Mouse (Mus musculus) heart, embryonic 11.5 days (tissue): ENCODE results near the gene Uevld. TPM values are rescaled to one million over a fixed set of nuclear protein-coding genes. Genes with fewer than 3 reads are reported as not detected.

ENCODE experiments used
- ATAC-seq: fragments of 200-750 bp; cut with Nextera tagmentation; replicated peaks from 2 replicates; pipeline ENCODE4 v1.8.0; 2017; ENCODE audit warnings: moderate library complexity; ENCODE audit not compliant: insufficient number of reproducible peaks, low FRiP score, low TSS enrichment
- H3K27ac ChIP-seq: fragments of 300-500 bp; sonication (generic); 2 replicates; pipeline ENCODE4 v1.5.1; 2014; ENCODE audit warnings: mild to moderate bottlenecking, low read depth, low read length
- H3K27me3 ChIP-seq: fragments of 300-500 bp; sonication (generic); 2 replicates; pipeline ENCODE4 v1.6.1; 2014; ENCODE audit warnings: mild to moderate bottlenecking, low read length, mixed read lengths; ENCODE audit not compliant: control insufficient read depth, insufficient read depth
- H3K36me3 ChIP-seq: fragments of 300-500 bp; sonication (generic); 2 replicates; pipeline ENCODE4 v1.6.1; 2014; ENCODE audit warnings: mild to moderate bottlenecking, low read length, moderate library complexity, mixed read lengths; ENCODE audit not compliant: control insufficient read depth, insufficient read depth
- H3K4me1 ChIP-seq: fragments of 300-500 bp; sonication (generic); 2 replicates; pipeline ENCODE4 v1.6.1; 2014; ENCODE audit warnings: low read length; ENCODE audit not compliant: control insufficient read depth, insufficient read depth
- H3K4me2 ChIP-seq: fragments of 300-500 bp; sonication (generic); 2 replicates; pipeline ENCODE4 v1.6.1; 2014; ENCODE audit warnings: mild to moderate bottlenecking, moderate library complexity
- H3K4me3 ChIP-seq: fragments of 300-500 bp; sonication (generic); 2 replicates; pipeline ENCODE4 v1.5.1; 2014; ENCODE audit warnings: low read depth, low read length
- H3K9ac ChIP-seq: fragments of 300-500 bp; sonication (generic); 2 replicates; pipeline ENCODE4 v1.6.1; 2014; ENCODE audit warnings: mild to moderate bottlenecking, low read depth, low read length, moderate library complexity
- H3K9me3 ChIP-seq: fragments of 300-500 bp; sonication (generic); replicated peaks from 2 replicates; pipeline ENCODE4 v1.6.1; 2016; ENCODE audit warnings: low read length; ENCODE audit not compliant: control insufficient read depth
- WGBS: fragments of 180-500 bp; shearing (Covaris S2); extraction: QIAGEN DNeasy Blood & Tissue Kit; methylation state at CpG from one replicate; pipeline ENCODE4 v1.1.7; 2014; ENCODE audit not compliant: insufficient replicate concordance; 5-methylcytosine and 5-hydroxymethylcytosine counted together
- polyA plus RNA-seq: library from polyadenylated mRNA; unstranded; fragments of >200 nt; fragmentation: Nextera tagmentation; extraction: Ambion mirVana; gene quantifications from 2 replicates; pipeline ENCODE4 v1.2.1, GENCODE M21; 2014

Uevld gene
- polyA plus RNA-seq, 1 experiment from 2014 or later, result 9.3 TPM

GRCm38 (mm10) chr7:46877255-46877654 is 81.1 kb downstream of the Uevld start:
- ATAC-seq, result no peak
- Histone ChIP-seq H3K27me3 (no peaks in the 10 kb centered on the region), H3K9me3 (no peaks in the 10 kb centered on the region), H3K36me3 (no peaks in the 10 kb centered on the region), H3K4me2 (no peak overlapping the region), H3K4me3 (no peak overlapping the region), H3K9ac (no peak overlapping the region), H3K4me1 (no peaks in the 10 kb centered on the region), H3K27ac (no peak overlapping the region)
- 63% methylated on average over 6 of the region's 6 CpGs for WGBS

GRCm38 (mm10) chr7:46876841-46877240 is 81.5 kb downstream of the Uevld start:
- Histone ChIP-seq H3K27ac (no peak overlapping the region), H3K4me1 (no peaks in the 10 kb centered on the region), H3K4me2 (no peak overlapping the region), H3K9me3 (no peaks in the 10 kb centered on the region), H3K9ac (no peak overlapping the region), H3K4me3 (no peak overlapping the region), H3K36me3 (no peaks in the 10 kb centered on the region), H3K27me3 (no peaks in the 10 kb centered on the region)
- 68% methylated on average over 4 of the region's 4 CpGs for WGBS
- ATAC-seq, result no peak

Other genes with a start within 250 kb of the Uevld start
- gene Saal1, start 247.8 kb downstream of the Uevld start, polyA plus RNA-seq, result 17.8 and 18.9 TPM in 2 replicates
- gene Saa3, start 242.8 kb downstream of the Uevld start, polyA plus RNA-seq, result not detected in 2 replicates
- gene Saa4, start 225.9 kb downstream of the Uevld start, polyA plus RNA-seq, result 0.19 TPM in 1 of 2 replicates, not detected in the other
- gene Saa1, start 215.5 kb downstream of the Uevld start, polyA plus RNA-seq, result 0.47 TPM in 1 of 2 replicates, not detected in the other
- 1.1 TPM in 1 of 2 replicates, not detected in the other for gene Saa2, start 206.7 kb downstream of the Uevld start, polyA plus RNA-seq
- gene Hps5, start 162.5 kb downstream of the Uevld start, polyA plus RNA-seq, result 11.8 and 12.7 TPM in 2 replicates
- 34.9 and 41.1 TPM in 2 replicates for gene Gtf2h1, start 162.4 kb downstream of the Uevld start, polyA plus RNA-seq
- 3,042 and 3,490 TPM in 2 replicates for gene Ldha, start 117.1 kb downstream of the Uevld start, polyA plus RNA-seq
- gene Ldhc, start 97.3 kb downstream of the Uevld start, polyA plus RNA-seq, result not detected in 2 replicates
- 199 and 205 TPM in 2 replicates for gene Tsg101, start 38.6 kb downstream of the Uevld start, polyA plus RNA-seq
- not detected in 2 replicates for gene Gm9999, start 25.1 kb upstream of the Uevld start, polyA plus RNA-seq
- gene Spty2d1, start 49.9 kb upstream of the Uevld start, polyA plus RNA-seq, result 15.6 and 18.8 TPM in 2 replicates
- 13.7 and 15.5 TPM in 2 replicates for gene Tmem86a, start 92.1 kb upstream of the Uevld start, polyA plus RNA-seq
- 0.07 and 0.15 TPM in 2 replicates for gene Ptpn5, start 175.2 kb upstream of the Uevld start, polyA plus RNA-seq
- not detected in 2 replicates for gene Mrgpra6, start 246.4 kb upstream of the Uevld start, polyA plus RNA-seq